Mouse (Mus musculus): ENCODE measurements around the gene Chst4. TPM values are rescaled to one million over a fixed set of nuclear protein-coding genes. Genes with fewer than 3 reads are reported as not detected.

The Chst4 gene
- polyA plus RNA-seq, 1 experiment from 2014 or later: not detected

- H3K9ac ChIP-seq (replicated peaks; ENCODE audit: low read length): no peak overlapping the region
- WGBS: 31% methylated on average over 9 of the region's 9 CpGs
- H3K4me3 ChIP-seq (ENCODE audit: low read depth, low read length): no peak overlapping the region
- no peaks in the 10 kb centered on the region for H3K4me1 ChIP-seq (ENCODE audit: control insufficient read depth, insufficient read depth, low read length)
- H3K27ac ChIP-seq (replicated peaks; ENCODE audit: low read depth, low read length): no peak overlapping the region
- no peak for ATAC-seq (replicated peaks; ENCODE audit: insufficient number of reproducible peaks, low FRiP score, low TSS enrichment, low read depth)
- no peaks in the 10 kb centered on the region for H3K9me3 ChIP-seq (replicated peaks; ENCODE audit: control insufficient read depth, low read length)
- no peaks in the 10 kb centered on the region for H3K36me3 ChIP-seq (replicated peaks; ENCODE audit: control insufficient read depth, insufficient read depth, low read depth, low read length)
- DNase-seq (ENCODE audit: low spot score): peak; percentile 53
- H3K4me2 ChIP-seq (ENCODE audit: low read depth, low read length): no peak overlapping the region
- no peaks in the 10 kb centered on the region for H3K27me3 ChIP-seq (ENCODE audit: control insufficient read depth, insufficient read depth, low read length)
These were observed 36.6 kb downstream of the Chst4 start for GRCm38 (mm10) chr8:110002953-110003352.

GRCm38 (mm10) chr8:109999974-110000373 lies 39.6 kb downstream of the Chst4 start:
- H3K4me2 ChIP-seq (ENCODE audit: low read depth, low read length): no peak overlapping the region
- no peak overlapping the region for H3K9ac ChIP-seq (replicated peaks; ENCODE audit: low read length)
- DNase-seq (ENCODE audit: low spot score) (no peak), ATAC-seq (replicated peaks; ENCODE audit: insufficient number of reproducible peaks, low FRiP score, low TSS enrichment, low read depth) (no peak)
- no peaks in the 10 kb centered on the region for H3K27me3 ChIP-seq (ENCODE audit: control insufficient read depth, insufficient read depth, low read length)
- no peak overlapping the region for H3K27ac ChIP-seq (replicated peaks; ENCODE audit: low read depth, low read length)
- no peaks in the 10 kb centered on the region for H3K36me3 ChIP-seq (replicated peaks; ENCODE audit: control insufficient read depth, insufficient read depth, low read depth, low read length)
- H3K4me1 ChIP-seq (ENCODE audit: control insufficient read depth, insufficient read depth, low read length): no peaks in the 10 kb centered on the region
- no peaks in the 10 kb centered on the region for H3K9me3 ChIP-seq (replicated peaks; ENCODE audit: control insufficient read depth, low read length)
- WGBS: 87% methylated on average over 10 of the region's 10 CpGs
- no peak overlapping the region for H3K4me3 ChIP-seq (ENCODE audit: low read depth, low read length)

- 79% methylated on average over 7 of the region's 7 CpGs for WGBS
- H3K9me3 ChIP-seq (replicated peaks; ENCODE audit: control insufficient read depth, low read length): no peaks in the 10 kb centered on the region
These were observed 41.5 kb downstream of the Chst4 start for GRCm38 (mm10) chr8:109998066-109998465.

GRCm38 (mm10) chr8:109997381-109997780 lies 42.2 kb downstream of the Chst4 start:
- Histone ChIP-seq H3K27ac (replicated peaks; ENCODE audit: low read depth, low read length) (no peak overlapping the region), H3K4me3 (ENCODE audit: low read depth, low read length) (no peak overlapping the region), H3K36me3 (replicated peaks; ENCODE audit: control insufficient read depth, insufficient read depth, low read depth, low read length) (no peaks in the 10 kb centered on the region), H3K9me3 (replicated peaks; ENCODE audit: control insufficient read depth, low read length) (no peaks in the 10 kb centered on the region), H3K4me2 (ENCODE audit: low read depth, low read length) (no peak overlapping the region), H3K27me3 (ENCODE audit: control insufficient read depth, insufficient read depth, low read length) (no peaks in the 10 kb centered on the region), H3K9ac (replicated peaks; ENCODE audit: low read length) (no peak overlapping the region), H3K4me1 (ENCODE audit: control insufficient read depth, insufficient read depth, low read length) (no peaks in the 10 kb centered on the region)
- no peak for ATAC-seq (replicated peaks; ENCODE audit: insufficient number of reproducible peaks, low FRiP score, low TSS enrichment, low read depth)
- WGBS: 93% methylated on average over 9 of the region's 9 CpGs
- DNase-seq (ENCODE audit: low spot score): no peak

More at GRCm38 (mm10) chr8:109998066-109998465, 41.5 kb downstream of the Chst4 start:
- H3K4me1 ChIP-seq (ENCODE audit: control insufficient read depth, insufficient read depth, low read length): no peaks in the 10 kb centered on the region
- no peak for DNase-seq (ENCODE audit: low spot score)
- H3K4me2 ChIP-seq (ENCODE audit: low read depth, low read length): no peak overlapping the region
- no peak overlapping the region for H3K9ac ChIP-seq (replicated peaks; ENCODE audit: low read length)
- H3K27me3 ChIP-seq (ENCODE audit: control insufficient read depth, insufficient read depth, low read length): no peaks in the 10 kb centered on the region
- no peak for ATAC-seq (replicated peaks; ENCODE audit: insufficient number of reproducible peaks, low FRiP score, low TSS enrichment, low read depth)
- no peaks in the 10 kb centered on the region for H3K36me3 ChIP-seq (replicated peaks; ENCODE audit: control insufficient read depth, insufficient read depth, low read depth, low read length)
- no peak overlapping the region for H3K27ac ChIP-seq (replicated peaks; ENCODE audit: low read depth, low read length)
- H3K4me3 ChIP-seq (ENCODE audit: low read depth, low read length): no peak overlapping the region

GRCm38 (mm10) chr8:109992951-109993350 lies 46.6 kb downstream of the Chst4 start:
- H3K4me1 ChIP-seq (ENCODE audit: control insufficient read depth, insufficient read depth, low read length): no peaks in the 10 kb centered on the region
- no peak overlapping the region for H3K27ac ChIP-seq (replicated peaks; ENCODE audit: low read depth, low read length)
- no peak overlapping the region for H3K9ac ChIP-seq (replicated peaks; ENCODE audit: low read length)
- no peaks in the 10 kb centered on the region for H3K9me3 ChIP-seq (replicated peaks; ENCODE audit: control insufficient read depth, low read length)
- no peak overlapping the region for H3K4me2 ChIP-seq (ENCODE audit: low read depth, low read length)
- no peaks in the 10 kb centered on the region for H3K36me3 ChIP-seq (replicated peaks; ENCODE audit: control insufficient read depth, insufficient read depth, low read depth, low read length)
- H3K4me3 ChIP-seq (ENCODE audit: low read depth, low read length): no peak overlapping the region
- H3K27me3 ChIP-seq (ENCODE audit: control insufficient read depth, insufficient read depth, low read length): no peaks in the 10 kb centered on the region
- 77% methylated on average over 1 of the region's 1 CpGs for WGBS
- ATAC-seq (replicated peaks; ENCODE audit: insufficient number of reproducible peaks, low FRiP score, low TSS enrichment, low read depth): no peak
- no peak for DNase-seq (ENCODE audit: low spot score)

GRCm38 (mm10) chr8:109992166-109992565 lies 47.4 kb downstream of the Chst4 start:
- no peaks in the 10 kb centered on the region for H3K27me3 ChIP-seq (ENCODE audit: control insufficient read depth, insufficient read depth, low read length)
- H3K27ac ChIP-seq (replicated peaks; ENCODE audit: low read depth, low read length): no peak overlapping the region
- 77% methylated on average over 5 of the region's 5 CpGs for WGBS
- H3K4me2 ChIP-seq (ENCODE audit: low read depth, low read length): no peak overlapping the region
- no peak for DNase-seq (ENCODE audit: low spot score)
- no peak overlapping the region for H3K9ac ChIP-seq (replicated peaks; ENCODE audit: low read length)
- ATAC-seq (replicated peaks; ENCODE audit: insufficient number of reproducible peaks, low FRiP score, low TSS enrichment, low read depth): no peak
- no peak overlapping the region for H3K4me3 ChIP-seq (ENCODE audit: low read depth, low read length)
- no peaks in the 10 kb centered on the region for H3K36me3 ChIP-seq (replicated peaks; ENCODE audit: control insufficient read depth, insufficient read depth, low read depth, low read length)
- H3K4me1 ChIP-seq (ENCODE audit: control insufficient read depth, insufficient read depth, low read length): no peaks in the 10 kb centered on the region
- no peaks in the 10 kb centered on the region for H3K9me3 ChIP-seq (replicated peaks; ENCODE audit: control insufficient read depth, low read length)

- no peaks in the 10 kb centered on the region for H3K4me1 ChIP-seq (ENCODE audit: control insufficient read depth, insufficient read depth, low read length)
- WGBS: 81% methylated on average over 8 of the region's 8 CpGs
- ATAC-seq (replicated peaks; ENCODE audit: insufficient number of reproducible peaks, low FRiP score, low TSS enrichment, low read depth) (no peak), DNase-seq (ENCODE audit: low spot score) (no peak)
- no peak within 1 kb of the TSS for H3K4me2 ChIP-seq (ENCODE audit: low read depth, low read length)
- no peak within 1 kb of the TSS for H3K4me3 ChIP-seq (ENCODE audit: low read depth, low read length)
- H3K9ac ChIP-seq (replicated peaks; ENCODE audit: low read length): no peak within 1 kb of the TSS
- H3K36me3 ChIP-seq (replicated peaks; ENCODE audit: control insufficient read depth, insufficient read depth, low read depth, low read length): no peaks in the 10 kb centered on the region
- H3K27me3 ChIP-seq (ENCODE audit: control insufficient read depth, insufficient read depth, low read length): no peaks in the 10 kb centered on the region
- H3K9me3 ChIP-seq (replicated peaks; ENCODE audit: control insufficient read depth, low read length): no peaks in the 10 kb centered on the region
- H3K27ac ChIP-seq (replicated peaks; ENCODE audit: low read depth, low read length): no peak within 1 kb of the TSS
These were observed 49.3 kb downstream of the Chst4 start, which contains the start of gene Tat for GRCm38 (mm10) chr8:109990224-109990623. TSS of gene Tat (plus strand) at chr8:109990437.

GRCm38 (mm10) chr8:109989151-109989550 lies 50.4 kb downstream of the Chst4 start:
- no peaks in the 10 kb centered on the region for H3K27me3 ChIP-seq (ENCODE audit: control insufficient read depth, insufficient read depth, low read length)
- H3K9ac ChIP-seq (replicated peaks; ENCODE audit: low read length): no peak overlapping the region
- DNase-seq (ENCODE audit: low spot score): no peak
- no peak for ATAC-seq (replicated peaks; ENCODE audit: insufficient number of reproducible peaks, low FRiP score, low TSS enrichment, low read depth)
- H3K27ac ChIP-seq (replicated peaks; ENCODE audit: low read depth, low read length): no peak overlapping the region
- no peaks in the 10 kb centered on the region for H3K9me3 ChIP-seq (replicated peaks; ENCODE audit: control insufficient read depth, low read length)
- no peaks in the 10 kb centered on the region for H3K36me3 ChIP-seq (replicated peaks; ENCODE audit: control insufficient read depth, insufficient read depth, low read depth, low read length)
- H3K4me2 ChIP-seq (ENCODE audit: low read depth, low read length): no peak overlapping the region
- no peak overlapping the region for H3K4me3 ChIP-seq (ENCODE audit: low read depth, low read length)
- H3K4me1 ChIP-seq (ENCODE audit: control insufficient read depth, insufficient read depth, low read length): no peaks in the 10 kb centered on the region
- WGBS: 80% methylated on average over 8 of the region's 8 CpGs

Measured in embryonic facial prominence, embryonic 11.5 days (tissue).